Mouse (Mus musculus) frontal cortex, adult (tissue): ENCODE measurements at regions not wholly inside any gene's neighbourhood (a gene's known extent, or its start where the extent isn't known, plus 50 kb on each side); places are given as distances from the start of the nearest gene placed in this dataset.

Source experiments
- ATAC-seq: cut with Nextera tagmentation; 2 replicates; pipeline ENCODE4 v1.9.2; 2017; ENCODE audit warnings: mild to moderate bottlenecking, moderate library complexity, mixed read lengths; ENCODE audit not compliant: low TSS enrichment

DNA sequence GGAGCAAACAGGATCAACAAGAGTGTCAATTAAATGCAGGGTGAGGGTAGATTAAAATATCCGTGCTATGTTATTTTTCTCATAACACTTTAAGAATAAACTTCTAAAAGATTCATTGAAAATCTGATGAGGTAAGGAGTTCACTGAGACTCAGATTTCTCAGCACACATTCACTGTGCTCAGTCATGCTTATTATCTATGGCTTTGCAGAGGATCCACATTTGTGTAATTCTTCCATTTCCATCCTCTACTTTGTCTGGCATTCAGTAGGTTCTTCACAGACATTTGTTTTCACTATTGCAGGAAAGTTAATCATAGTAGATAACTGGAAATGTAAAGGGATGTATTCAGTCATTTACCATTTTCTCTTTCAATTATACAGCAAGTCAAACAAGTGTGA lies 131.8 kb downstream of the Gm9733 start:
- no peak for ATAC-seq

DNA sequence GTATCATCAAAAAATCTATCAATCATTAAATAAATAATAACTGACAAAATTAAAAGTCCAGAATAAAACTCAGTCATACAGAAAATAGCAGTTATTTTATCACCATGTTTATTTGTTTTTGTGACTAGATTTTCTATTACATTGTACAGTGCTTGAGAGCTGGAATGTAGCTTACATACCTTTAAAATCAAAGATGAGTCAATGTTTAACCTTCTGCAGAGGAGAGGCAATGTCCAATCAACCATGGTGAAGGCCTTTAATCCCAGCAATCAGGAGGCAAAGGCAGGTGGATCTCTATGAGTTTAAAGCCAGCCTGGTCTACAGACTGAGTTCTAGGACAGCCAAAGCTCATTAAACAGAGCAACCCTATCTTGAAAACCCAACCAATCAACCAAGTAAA lies 131.1 kb downstream of the Gm9733 start:
- ATAC-seq: no peak

DNA sequence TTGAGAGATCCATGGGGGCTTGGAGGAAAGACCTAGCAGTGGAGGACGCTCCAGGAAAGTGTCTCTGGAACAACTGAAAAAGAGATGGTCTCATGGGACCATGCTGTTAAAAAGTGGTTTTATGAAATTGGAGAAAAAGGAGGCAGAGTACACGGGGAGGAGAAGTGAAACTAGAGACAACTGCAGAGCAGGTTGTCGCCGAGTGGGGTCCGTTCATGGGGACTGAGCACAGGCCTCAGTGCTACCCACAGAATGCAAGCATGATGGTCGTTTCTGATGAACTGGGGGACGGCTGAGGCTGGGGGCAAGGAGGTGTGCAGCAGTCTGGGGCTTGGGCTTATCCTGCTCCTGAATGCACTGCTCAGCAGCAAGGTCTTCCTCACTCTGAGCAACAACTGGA lies 129.3 kb downstream of the Gm9733 start:
- no peak for ATAC-seq

GRCm38 (mm10) chr3:15205266-15206229 lies 126.6 kb downstream of the Gm9733 start:
- no peak for ATAC-seq

- ATAC-seq: no peak
These were observed 119.7 kb downstream of the Gm9733 start for GRCm38 (mm10) chr3:15212357-15212756.

DNA sequence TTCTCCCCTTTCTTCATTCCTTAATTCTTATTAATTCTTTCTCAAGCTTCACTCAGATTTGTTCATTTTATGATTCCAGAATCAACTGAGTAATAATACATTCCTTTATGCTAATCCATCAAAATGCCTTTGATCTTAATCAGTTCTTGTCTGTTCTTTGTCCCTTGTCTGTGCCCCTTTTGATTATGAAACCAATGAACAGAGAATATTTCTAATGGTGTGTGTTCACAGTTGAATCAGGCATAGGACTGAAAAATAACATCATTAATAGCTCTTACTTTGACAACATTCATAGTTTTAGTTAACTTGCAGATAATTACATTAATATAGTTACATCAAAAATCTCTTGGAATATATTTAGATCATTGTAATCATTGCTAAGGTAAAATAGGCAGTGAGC lies 114.5 kb downstream of the Gm9733 start:
- ATAC-seq: no peak

DNA sequence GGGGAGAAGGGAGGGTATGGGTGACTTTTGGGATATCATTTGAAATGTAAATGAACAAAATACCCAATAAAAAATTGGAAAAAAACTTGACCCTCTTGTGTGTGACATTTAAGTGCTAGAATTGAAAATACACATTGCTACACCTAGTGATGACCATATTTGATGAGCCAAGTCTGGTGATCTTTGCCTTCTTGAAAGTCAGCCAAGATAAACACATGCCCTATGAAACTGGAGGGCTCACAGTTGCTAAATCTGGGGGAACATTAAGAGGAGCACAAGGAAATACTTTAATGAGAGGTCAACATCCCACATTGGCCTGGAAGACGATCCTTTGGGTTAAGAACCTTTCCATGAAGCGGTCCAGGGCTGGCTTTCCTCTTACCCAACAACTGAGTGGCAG lies 112.8 kb downstream of the Gm9733 start:
- ATAC-seq: no peak

- no peak for ATAC-seq
These were observed 108.8 kb downstream of the Gm9733 start for GRCm38 (mm10) chr3:15223266-15223665.

DNA sequence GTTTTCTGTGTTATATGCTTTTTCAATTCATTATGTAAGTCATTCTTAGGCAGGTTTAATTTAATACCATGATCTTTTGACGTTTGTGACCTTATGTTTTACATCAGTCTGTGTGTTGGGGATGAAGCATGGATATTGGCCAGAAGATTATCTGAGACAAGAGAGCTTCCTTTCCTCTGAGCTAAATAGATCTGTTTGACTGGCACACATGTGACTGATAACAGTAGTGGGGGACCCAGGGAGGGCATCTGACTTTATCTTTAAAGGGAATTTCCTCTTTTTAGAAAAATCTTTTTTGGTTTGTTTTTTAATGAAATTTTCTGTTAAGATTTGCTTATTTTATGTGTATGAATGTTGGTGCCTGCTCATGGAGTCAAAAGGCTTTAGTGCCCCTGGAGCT lies 107.7 kb downstream of the Gm9733 start:
- ATAC-seq: no peak

DNA sequence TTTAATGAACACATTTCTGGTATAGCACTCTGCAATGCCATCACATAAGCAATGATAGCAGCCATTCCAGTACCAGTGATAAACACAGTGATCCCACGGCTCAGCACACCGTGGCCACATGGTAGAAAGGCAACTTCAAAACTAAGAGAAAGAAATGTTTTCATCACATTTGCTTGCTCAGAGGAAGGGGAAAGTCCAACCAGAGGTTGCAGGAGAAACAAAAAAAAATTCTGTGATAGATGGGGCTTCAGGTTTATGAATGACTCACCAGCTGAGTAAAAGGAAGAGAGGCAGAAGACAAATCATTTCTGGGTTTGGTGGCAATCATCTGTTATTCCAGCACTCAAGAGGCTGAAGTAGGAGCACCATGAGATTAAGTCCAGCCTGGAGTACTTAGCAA lies 103.5 kb downstream of the Gm9733 start:
- ATAC-seq: no peak

GRCm38 (mm10) chr3:15230204-15230603 lies 101.9 kb downstream of the Gm9733 start:
- no peak for ATAC-seq

- ATAC-seq: no peak
These were observed 100.7 kb downstream of the Gm9733 start for GRCm38 (mm10) chr3:15231433-15231832.

DNA sequence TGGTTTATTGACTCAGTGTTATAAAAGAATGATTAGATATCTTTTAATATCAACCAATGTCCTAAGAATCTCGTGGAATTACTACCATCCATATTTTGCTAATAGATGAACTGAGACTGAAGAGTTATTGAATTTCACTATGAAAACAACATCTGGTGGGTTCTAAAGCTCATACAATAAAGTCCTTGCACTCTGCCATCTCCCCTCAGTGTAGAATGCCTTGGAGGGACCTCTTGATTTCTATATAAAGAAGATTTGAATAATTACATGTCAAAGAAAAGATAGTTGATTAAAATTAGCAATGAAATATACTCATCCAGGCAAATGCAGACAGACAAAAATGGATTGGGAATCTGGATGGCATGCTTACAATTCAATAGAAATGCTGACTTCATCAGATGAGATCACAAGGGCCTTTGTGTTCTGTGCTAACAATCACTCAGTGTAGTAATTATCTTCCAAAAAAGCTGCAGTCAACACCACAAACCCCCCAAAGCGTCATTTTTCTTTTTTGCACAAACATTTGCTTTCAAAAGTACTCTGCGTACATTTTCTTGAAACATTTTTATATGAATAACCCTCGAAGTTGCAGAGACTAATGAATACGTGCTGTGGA lies 94.2 kb downstream of the Gm9733 start:
- ATAC-seq: peak; percentile 55; the same call in 1 of the 2 replicates

- ATAC-seq: no peak
These were observed 89.7 kb downstream of the Gm9733 start for GRCm38 (mm10) chr3:15242388-15242787.

DNA sequence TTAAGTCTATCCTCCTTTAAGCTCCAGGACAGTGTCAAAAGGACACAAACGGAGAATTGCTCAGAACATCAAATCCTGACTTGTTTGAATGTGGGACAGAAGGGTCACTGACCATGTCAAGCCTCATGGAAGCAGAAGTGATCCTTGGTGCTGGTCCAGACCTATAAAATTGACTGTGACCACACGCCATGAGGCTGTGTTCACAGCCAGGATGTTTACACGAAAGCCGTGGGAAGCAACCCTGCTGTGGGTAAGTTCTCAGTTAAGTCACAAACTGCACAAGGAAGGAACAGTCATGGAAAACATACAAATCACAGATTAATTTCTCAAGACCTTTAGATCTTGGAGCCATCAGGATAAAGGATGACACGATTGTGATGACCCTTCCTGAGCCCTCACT lies 88.5 kb downstream of the Gm9733 start:
- ATAC-seq: no peak

- peak; percentile 91 for ATAC-seq
These were observed 87.1 kb downstream of the Gm9733 start for GRCm38 (mm10) chr3:15244999-15245398.
